Mouse (Mus musculus) cortical plate, adult 2 months (tissue): Measurements from ENCODE around the gene Prss34.

Source experiments
- CTCF ChIP-seq: fragments of 200-500 bp; IDR thresholded peaks from 2 replicates; pipeline ENCODE4 v1.5.1; 2011; ENCODE audit warnings: mild to moderate bottlenecking, control low read depth, low read length; ENCODE audit not compliant: insufficient read depth; ENCODE audit errors: extremely low read depth
- POLR2A ChIP-seq: fragments of 200-500 bp; IDR thresholded peaks from 2 replicates; pipeline ENCODE4 v1.6.1; 2011; ENCODE audit warnings: mild to moderate bottlenecking, low read length, control low read depth; ENCODE audit not compliant: insufficient read depth; ENCODE audit errors: extremely low read depth

DNA sequence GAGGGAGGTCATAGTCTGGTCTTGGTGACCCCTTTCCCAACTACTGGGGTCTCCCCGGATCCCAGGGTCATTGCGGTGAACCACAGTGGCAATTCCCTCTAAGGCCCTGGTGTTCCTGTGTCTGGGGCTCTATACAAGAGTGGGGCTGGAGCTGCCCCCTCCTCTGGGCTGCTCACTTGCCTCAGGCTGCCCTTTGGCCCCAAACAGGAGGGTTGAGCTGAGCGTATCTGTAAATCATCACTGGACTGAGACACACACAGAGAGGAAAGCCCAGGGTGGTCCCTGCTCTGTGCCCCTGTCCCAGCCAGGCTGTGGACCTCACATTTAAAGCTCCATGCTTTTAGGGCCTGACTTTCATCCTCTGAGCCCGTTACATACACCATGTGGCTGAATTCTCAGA, 40.0 kb downstream of the Prss34 start:
- TF ChIP-seq CTCF (no peak), POLR2A (no peak)
